Mouse (Mus musculus) olfactory bulb, adult 2 months (tissue): ENCODE measurements around the gene Sgtb. TPM values are rescaled to one million over a fixed set of nuclear protein-coding genes. Genes with fewer than 3 reads are reported as not detected.

Experiments used
- H3K27ac ChIP-seq: fragments of 200-500 bp; 2 replicates; pipeline ENCODE4 v1.5.1; 2012; ENCODE audit warnings: low read depth, low read length; ENCODE audit not compliant: insufficient read depth
- H3K4me1 ChIP-seq: fragments of 200-500 bp; 2 replicates; pipeline ENCODE4 v1.6.1; 2012; ENCODE audit warnings: low read length; ENCODE audit not compliant: control insufficient read depth, insufficient read depth
- H3K4me3 ChIP-seq: fragments of 200-500 bp; 2 replicates; pipeline ENCODE4 v1.5.1; 2012; ENCODE audit warnings: mild to moderate bottlenecking, low read depth, low read length, moderate library complexity; ENCODE audit not compliant: insufficient read depth
- CTCF ChIP-seq: fragments of 200-500 bp; IDR thresholded peaks from 2 replicates; pipeline ENCODE4 v1.5.1; 2012; ENCODE audit warnings: low read depth, mild to moderate bottlenecking, low read length, moderate library complexity; ENCODE audit not compliant: insufficient read depth
- POLR2A ChIP-seq: fragments of 200-500 bp; IDR thresholded peaks from 2 replicates; pipeline ENCODE4 v1.6.1; 2012; ENCODE audit warnings: mild to moderate bottlenecking, low read depth, low read length, moderate library complexity; ENCODE audit not compliant: insufficient read depth
- WGBS: fragments of 180-500 bp; shearing (Covaris S2); methylation state at CpG from one replicate; pipeline ENCODE4 v1.1.7; 2018; 5-methylcytosine and 5-hydroxymethylcytosine counted together
- polyA plus RNA-seq: library from polyadenylated mRNA; stranded (reverse); fragments of >200 nt; gene quantifications from 2 replicates; pipeline ENCODE4 v1.2.4, GENCODE M21; 2012; ENCODE audit warnings: low replicate concordance; ENCODE audit not compliant: missing spikeins, insufficient read depth, insufficient read length

The Sgtb gene
- polyA plus RNA-seq, 1 experiment: 133 TPM

GRCm38 (mm10) chr13:104123662-104124381 lies 14.3 kb downstream of the Sgtb start:
- WGBS: 94% methylated on average over 20 of the region's 20 CpGs
- H3K4me3 ChIP-seq: no peak overlapping the region
- no peak overlapping the region for H3K27ac ChIP-seq
- TF ChIP-seq POLR2A (no peak), CTCF (no peak)
- peaks cover 6% of the 10 kb centered on the region; the same call in 1 of the 2 replicates for H3K4me1 ChIP-seq

GRCm38 (mm10) chr13:104132561-104132960 lies 23.0 kb downstream of the Sgtb start:
- Histone ChIP-seq H3K4me3 (no peak overlapping the region), H3K27ac (no peak overlapping the region), H3K4me1 (no peaks in the 10 kb centered on the region)
- WGBS: 96% methylated on average over 2 of the region's 2 CpGs
- TF ChIP-seq POLR2A: no peak
- no peak for TF ChIP-seq CTCF

- TF ChIP-seq CTCF (no peak), POLR2A (no peak)
- Histone ChIP-seq H3K4me3 (no peak overlapping the region), H3K4me1 (no peaks in the 10 kb centered on the region), H3K27ac (no peak overlapping the region)
- 63% methylated on average over 4 of the region's 4 CpGs for WGBS
Observed at GRCm38 (mm10) chr13:104134510-104135085, 25.1 kb downstream of the Sgtb start.

GRCm38 (mm10) chr13:104139369-104140209 lies 30.0 kb downstream of the Sgtb start:
- 0 out of 2 replicates have a peak, but pooled peaks have one; percentile 30 for TF ChIP-seq CTCF
- no peak for TF ChIP-seq POLR2A
- Histone ChIP-seq H3K4me3 (no peak overlapping the region), H3K4me1 (no peaks in the 10 kb centered on the region), H3K27ac (no peak overlapping the region)
- WGBS: 42% methylated on average over 13 of the region's 13 CpGs

GRCm38 (mm10) chr13:104144871-104145270 lies 35.3 kb downstream of the Sgtb start:
- no peak overlapping the region for H3K27ac ChIP-seq
- no peak for TF ChIP-seq CTCF
- no peak for TF ChIP-seq POLR2A
- no peak overlapping the region for H3K4me3 ChIP-seq
- H3K4me1 ChIP-seq: no peaks in the 10 kb centered on the region
- WGBS: 80% methylated on average over 9 of the region's 9 CpGs

GRCm38 (mm10) chr13:104145646-104146045 lies 36.1 kb downstream of the Sgtb start:
- TF ChIP-seq CTCF: no peak
- TF ChIP-seq POLR2A: no peak
- Histone ChIP-seq H3K27ac (no peak overlapping the region), H3K4me3 (no peak overlapping the region), H3K4me1 (no peaks in the 10 kb centered on the region)
- WGBS: 83% methylated on average over 3 of the region's 3 CpGs

GRCm38 (mm10) chr13:104154180-104154579 lies 44.6 kb downstream of the Sgtb start:
- 95% methylated on average over 5 of the region's 5 CpGs for WGBS
- Histone ChIP-seq H3K4me3 (no peak overlapping the region), H3K27ac (no peak overlapping the region), H3K4me1 (no peaks in the 10 kb centered on the region)
- TF ChIP-seq POLR2A (no peak), CTCF (no peak)

- 86% methylated on average over 7 of the region's 7 CpGs for WGBS
- TF ChIP-seq CTCF: no peak
- TF ChIP-seq POLR2A: no peak
- H3K4me1 ChIP-seq: no peaks in the 10 kb centered on the region
- H3K27ac ChIP-seq: no peak overlapping the region
- H3K4me3 ChIP-seq: no peak overlapping the region
Observed at GRCm38 (mm10) chr13:104155106-104155505, 45.6 kb downstream of the Sgtb start.

- no peak for TF ChIP-seq POLR2A
- no peak for TF ChIP-seq CTCF
- Histone ChIP-seq H3K4me3 (no peak overlapping the region), H3K27ac (no peak overlapping the region), H3K4me1 (no peaks in the 10 kb centered on the region)
- WGBS: 87% methylated on average over 1 of the region's 1 CpGs
Observed at GRCm38 (mm10) chr13:104155686-104156085, 46.1 kb downstream of the Sgtb start.
